Mouse (Mus musculus): Measurements from ENCODE around the gene Ubtf. TPM values are rescaled to one million over a fixed set of nuclear protein-coding genes. Genes with fewer than 3 reads are reported as not detected.

Ubtf gene
- polyA plus RNA-seq, 1 experiment from 2014 or later = 107 TPM

- Histone ChIP-seq H3K27me3 (no peaks in the 10 kb centered on the region), H3K4me1 (no peaks in the 10 kb centered on the region), H3K9ac (replicated peaks) (no peak overlapping the region), H3K4me3 (no peak overlapping the region), H3K27ac (replicated peaks) (no peak overlapping the region), H3K4me2 (replicated peaks) (no peak overlapping the region), H3K36me3 (no peaks in the 10 kb centered on the region), H3K9me3 (no peaks in the 10 kb centered on the region)
- no peak for ATAC-seq (replicated peaks)
- WGBS = 71% methylated on average over 5 of the region's 5 CpGs
Observed at GRCm38 (mm10) chr11:102327250-102327649, 7.7 kb upstream of the Ubtf start.

- 84% methylated on average over 1 of the region's 1 CpGs for WGBS
Observed at GRCm38 (mm10) chr11:102323516-102323915, 4.0 kb upstream of the Ubtf start.

GRCm38 (mm10) chr11:102321931-102322330 lies 2.4 kb upstream of the Ubtf start:
- H3K4me3 ChIP-seq = no peak overlapping the region
- no peaks in the 10 kb centered on the region for H3K36me3 ChIP-seq
- no peaks in the 10 kb centered on the region for H3K9me3 ChIP-seq
- H3K27ac ChIP-seq (replicated peaks) = no peak overlapping the region
- H3K27me3 ChIP-seq = no peaks in the 10 kb centered on the region
- H3K9ac ChIP-seq (replicated peaks) = no peak overlapping the region
- WGBS = 77% methylated on average over 6 of the region's 6 CpGs
- no peak for ATAC-seq (replicated peaks)
- H3K4me2 ChIP-seq (replicated peaks) = no peak overlapping the region
- peaks cover 10% of the 10 kb centered on the region for H3K4me1 ChIP-seq

More at GRCm38 (mm10) chr11:102323516-102323915, 4.0 kb upstream of the Ubtf start:
- Histone ChIP-seq H3K4me2 (replicated peaks) (no peak overlapping the region), H3K4me1 (peaks cover 10% of the 10 kb centered on the region), H3K4me3 (no peak overlapping the region), H3K36me3 (no peaks in the 10 kb centered on the region), H3K9me3 (no peaks in the 10 kb centered on the region), H3K27me3 (no peaks in the 10 kb centered on the region), H3K9ac (replicated peaks) (no peak overlapping the region), H3K27ac (replicated peaks) (no peak overlapping the region)
- no peak for ATAC-seq (replicated peaks)

DNA sequence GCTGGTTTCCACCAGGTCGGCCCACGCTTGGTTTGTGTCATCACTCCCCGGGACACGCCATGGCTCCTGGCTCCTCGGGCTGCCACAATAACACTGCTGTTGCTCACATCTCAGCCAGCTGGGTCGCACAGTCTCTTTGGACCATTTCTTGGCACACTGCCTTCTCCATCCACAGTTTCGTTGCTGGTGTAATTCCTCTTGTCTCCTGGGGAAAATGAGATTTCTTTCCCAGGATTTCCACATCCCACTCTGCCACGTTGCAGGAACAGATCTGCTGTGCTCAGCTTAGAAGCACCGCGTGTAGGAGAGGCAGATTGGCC lies 1.1 kb upstream of the Ubtf start:
- Histone ChIP-seq H3K9me3 (no peaks in the 10 kb centered on the region), H3K36me3 (no peaks in the 10 kb centered on the region), H3K4me3 (peak overlapping the region; percentile 95), H3K4me2 (replicated peaks) (peak overlapping the region; percentile 88), H3K4me1 (peaks cover 19% of the 10 kb centered on the region), H3K9ac (replicated peaks) (peak overlapping the region; percentile 99), H3K27me3 (no peaks in the 10 kb centered on the region), H3K27ac (replicated peaks) (peak overlapping the region; percentile 100)
- WGBS = 6% methylated on average over 10 of the region's 10 CpGs
- peak; percentile 27 for ATAC-seq (replicated peaks)

- H3K9ac ChIP-seq (replicated peaks) = peak overlapping the region; percentile 99
- peak overlapping the region; percentile 100 for H3K27ac ChIP-seq (replicated peaks)
Observed at GRCm38 (mm10) chr11:102319941-102320685, 571 bp upstream of the Ubtf start.

DNA sequence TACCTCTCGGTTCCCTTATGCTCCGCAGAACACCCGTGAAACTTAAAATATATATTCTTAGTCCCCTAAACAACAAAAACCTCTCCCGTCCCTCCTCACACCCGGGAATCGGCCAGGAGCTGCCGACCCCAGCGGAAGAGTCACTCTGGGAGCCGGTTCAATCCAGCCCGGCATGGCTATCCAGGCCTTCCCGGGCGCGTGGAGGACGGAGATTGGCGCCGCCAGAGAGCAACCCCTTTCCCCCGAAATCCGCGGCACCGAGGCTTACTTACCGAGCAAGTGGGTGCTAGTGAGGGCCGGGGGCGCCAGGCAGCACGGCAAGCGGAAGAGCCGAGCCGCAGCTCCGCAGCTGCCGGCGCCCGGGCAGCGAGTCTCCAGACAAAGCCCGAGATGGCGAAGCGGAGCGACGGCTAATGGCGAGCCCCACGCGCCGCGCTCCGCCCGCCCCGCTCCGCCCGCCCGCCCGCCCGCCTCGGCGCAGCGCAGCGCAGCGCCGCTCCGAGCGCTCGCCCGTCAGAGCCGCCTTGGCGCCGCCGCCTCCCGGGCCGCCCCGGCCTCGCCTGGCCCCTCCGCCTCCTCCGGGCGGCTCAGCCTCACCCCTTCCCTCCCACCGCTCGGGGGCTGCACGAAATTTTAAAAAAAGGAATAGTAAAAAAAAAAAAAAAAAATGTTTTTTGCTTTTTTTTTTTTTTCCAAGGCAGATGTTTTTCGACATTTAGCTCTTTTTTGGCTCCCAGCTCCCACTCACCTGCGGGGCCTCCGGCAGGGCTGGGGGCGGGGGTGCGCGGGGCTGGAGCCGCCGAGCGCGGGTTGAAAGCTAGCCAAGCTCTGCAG lies 749 bp downstream of the Ubtf start:
- H3K4me3 ChIP-seq = peak overlapping the region; percentile 95
- peaks cover 16% of the 10 kb centered on the region for H3K36me3 ChIP-seq
- H3K27ac ChIP-seq (replicated peaks) = peak overlapping the region; percentile 100
- ATAC-seq (replicated peaks) = no peak; the same call in 1 of the 2 replicates
- H3K27me3 ChIP-seq = no peaks in the 10 kb centered on the region
- WGBS = under 1% methylated on average over 73 of the region's 84 CpGs
- peaks cover 27% of the 10 kb centered on the region for H3K4me1 ChIP-seq
- no peaks in the 10 kb centered on the region for H3K9me3 ChIP-seq
- H3K4me2 ChIP-seq (replicated peaks) = peak overlapping the region; percentile 88
- peak overlapping the region; percentile 99 for H3K9ac ChIP-seq (replicated peaks)

More at GRCm38 (mm10) chr11:102319941-102320685, 571 bp upstream of the Ubtf start:
- peak overlapping the region; percentile 95 for H3K4me3 ChIP-seq
- peak; percentile 65 for ATAC-seq (replicated peaks)
- H3K27me3 ChIP-seq = no peaks in the 10 kb centered on the region
- H3K9me3 ChIP-seq = no peaks in the 10 kb centered on the region
- H3K4me1 ChIP-seq = peaks cover 24% of the 10 kb centered on the region
- peaks cover 3% of the 10 kb centered on the region; the same call in 1 of the 2 replicates for H3K36me3 ChIP-seq
- under 1% methylated on average over 38 of the region's 38 CpGs for WGBS
- H3K4me2 ChIP-seq (replicated peaks) = peak overlapping the region; percentile 88

DNA sequence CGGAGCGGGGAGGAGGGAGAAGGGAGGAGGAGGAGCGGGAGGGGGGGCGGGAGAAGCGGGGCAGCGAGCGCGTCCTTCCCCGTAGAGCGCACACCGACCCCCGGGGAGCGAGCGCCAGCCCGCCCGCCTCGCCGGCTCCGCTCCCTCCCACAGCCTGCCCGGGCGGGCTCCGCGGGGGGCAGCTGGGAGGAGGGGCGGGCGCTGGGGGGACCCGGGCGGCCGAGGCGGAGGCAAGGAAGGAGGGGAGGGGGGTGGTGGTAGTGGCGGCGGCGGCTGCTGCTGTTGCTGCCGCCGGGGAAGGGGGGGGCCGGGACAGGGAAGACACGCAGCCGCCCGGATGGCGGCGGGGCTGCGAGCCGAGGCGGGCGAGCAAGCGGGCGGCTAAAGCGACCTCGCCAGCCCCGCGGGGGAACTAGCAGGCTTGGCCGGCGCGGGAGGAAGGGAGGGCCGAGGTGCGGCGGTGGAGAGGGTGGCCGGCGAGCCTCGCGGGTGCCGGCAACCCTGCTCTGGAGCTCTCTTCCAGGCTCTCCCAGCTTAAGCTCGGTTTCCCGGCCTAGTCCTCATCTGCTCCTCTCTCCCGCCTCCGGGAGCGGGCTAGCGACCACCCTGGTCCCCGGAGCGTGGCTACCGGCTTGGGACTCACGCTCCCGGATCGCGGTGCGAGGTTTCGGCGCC lies 1.5 kb downstream of the Ubtf start:
- Histone ChIP-seq H3K4me1 (peaks cover 27% of the 10 kb centered on the region), H3K27ac (replicated peaks) (peak overlapping the region; percentile 100), H3K4me3 (peak overlapping the region; percentile 95), H3K9me3 (no peaks in the 10 kb centered on the region), H3K9ac (replicated peaks) (peak overlapping the region; percentile 99), H3K36me3 (peaks cover 23% of the 10 kb centered on the region), H3K27me3 (no peaks in the 10 kb centered on the region), H3K4me2 (replicated peaks) (peak overlapping the region; percentile 88)
- 0% methylated on average over 59 of the region's 77 CpGs for WGBS
- ATAC-seq (replicated peaks) = peak; percentile 41

- peak overlapping the region; percentile 88 for H3K4me2 ChIP-seq (replicated peaks)
Observed at GRCm38 (mm10) chr11:102317298-102317900, 2.1 kb downstream of the Ubtf start.

DNA sequence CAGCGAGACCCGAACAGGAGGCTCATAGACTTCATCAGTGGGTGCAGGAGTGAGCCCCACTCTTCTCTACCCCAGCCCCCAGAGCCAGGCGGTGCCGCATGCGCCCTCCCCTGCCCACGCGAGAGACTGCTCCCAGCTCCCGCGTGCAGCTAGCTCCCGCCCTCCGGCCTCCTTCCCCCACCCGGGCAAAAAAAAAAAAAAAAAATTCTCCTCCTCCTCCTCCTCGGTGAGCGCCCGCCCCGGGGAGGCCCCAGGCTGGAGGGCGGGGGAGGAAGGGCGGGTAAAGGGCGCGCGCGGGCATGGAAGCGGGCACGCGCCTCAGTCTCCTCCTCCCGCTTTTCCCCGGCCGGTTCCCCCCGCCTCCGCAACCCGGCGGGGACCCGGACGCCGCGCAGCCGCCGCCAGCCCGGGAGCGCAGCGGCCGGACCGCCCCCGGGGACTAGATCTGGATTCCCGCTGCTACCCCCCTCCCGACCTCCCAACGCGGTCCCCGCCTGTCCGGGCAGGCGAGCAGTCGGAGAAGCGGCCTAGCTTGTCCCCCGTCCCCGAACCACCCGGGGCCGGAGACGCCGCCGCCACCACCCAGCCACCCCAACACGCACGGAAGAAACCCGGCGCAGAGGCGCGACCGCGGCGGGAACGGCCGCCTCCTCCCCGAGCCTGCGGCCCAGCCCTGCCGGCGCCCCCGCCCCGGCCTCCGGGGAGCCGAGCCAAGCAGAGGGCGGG lies 2.8 kb downstream of the Ubtf start:
- H3K9ac ChIP-seq (replicated peaks) = peak overlapping the region; percentile 99
- peak; percentile 39 for ATAC-seq (replicated peaks)
- no peaks in the 10 kb centered on the region for H3K27me3 ChIP-seq
- H3K4me2 ChIP-seq (replicated peaks) = peak overlapping the region; percentile 88
- WGBS = 1% methylated on average over 64 of the region's 80 CpGs
- H3K4me3 ChIP-seq = peak overlapping the region; percentile 95
- H3K36me3 ChIP-seq = peaks cover 36% of the 10 kb centered on the region
- no peaks in the 10 kb centered on the region for H3K9me3 ChIP-seq
- H3K27ac ChIP-seq (replicated peaks) = peak overlapping the region; percentile 100
- H3K4me1 ChIP-seq = peaks cover 27% of the 10 kb centered on the region

More at GRCm38 (mm10) chr11:102317298-102317900, 2.1 kb downstream of the Ubtf start:
- Histone ChIP-seq H3K27me3 (no peaks in the 10 kb centered on the region), H3K4me3 (peak overlapping the region; percentile 95), H3K36me3 (peaks cover 30% of the 10 kb centered on the region), H3K27ac (replicated peaks) (peak overlapping the region; percentile 100), H3K9ac (replicated peaks) (peak overlapping the region; percentile 99), H3K4me1 (peaks cover 27% of the 10 kb centered on the region), H3K9me3 (no peaks in the 10 kb centered on the region)
- WGBS = under 1% methylated on average over 85 of the region's 87 CpGs
- peak; percentile 15 for ATAC-seq (replicated peaks)

DNA sequence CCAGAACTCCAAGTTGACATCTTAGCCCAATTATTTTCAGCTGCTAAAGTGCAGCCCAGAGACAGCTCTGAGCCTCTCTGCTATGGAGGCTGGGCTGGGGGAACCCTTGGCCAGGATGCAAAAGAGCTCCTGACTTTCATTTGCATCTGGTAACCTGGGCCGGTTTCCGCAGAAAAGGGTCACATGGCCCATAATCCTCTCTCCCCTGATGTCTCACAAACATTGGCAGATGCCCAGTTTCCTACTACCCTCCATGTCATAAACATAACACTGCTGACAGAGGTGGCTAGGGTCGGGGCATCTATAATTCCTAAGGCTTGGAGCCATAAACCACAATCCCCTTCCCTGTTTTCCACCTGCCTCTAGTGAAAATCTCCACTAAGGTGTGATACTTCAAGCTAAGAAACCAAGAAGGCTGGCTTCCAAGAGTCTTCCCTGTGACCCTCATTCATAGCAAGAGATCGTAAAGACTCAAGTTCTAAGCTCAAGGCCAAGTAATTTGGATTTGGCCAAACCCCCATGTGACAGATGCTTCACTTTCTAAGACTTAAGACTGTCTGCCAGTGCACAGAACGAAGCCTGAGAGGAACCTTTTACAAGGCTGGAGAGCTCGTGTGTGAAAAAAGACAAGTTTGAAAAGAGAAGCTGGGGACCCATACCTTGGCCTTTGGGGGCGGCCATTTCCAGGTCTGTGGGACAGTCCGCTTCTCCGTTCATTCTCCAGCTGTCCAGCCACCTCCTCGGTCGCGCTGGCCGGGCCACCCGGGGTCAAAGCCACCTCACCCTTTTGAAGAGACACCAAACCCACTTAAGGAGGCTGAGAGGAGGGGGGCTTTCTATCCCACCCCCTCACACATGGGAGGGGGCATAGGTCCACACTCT lies 3.6 kb downstream of the Ubtf start:
- H3K9me3 ChIP-seq = no peaks in the 10 kb centered on the region
- H3K27ac ChIP-seq (replicated peaks) = peak overlapping the region; percentile 100
- H3K36me3 ChIP-seq = peaks cover 38% of the 10 kb centered on the region
- no peaks in the 10 kb centered on the region for H3K27me3 ChIP-seq
- peaks cover 24% of the 10 kb centered on the region for H3K4me1 ChIP-seq
- H3K4me2 ChIP-seq (replicated peaks) = peak overlapping the region; percentile 88
- 7% methylated on average over 14 of the region's 14 CpGs for WGBS
- H3K4me3 ChIP-seq = peak overlapping the region; percentile 95
- H3K9ac ChIP-seq (replicated peaks) = peak overlapping the region; percentile 99
- no peak for ATAC-seq (replicated peaks)

All from forebrain, embryonic 15.5 days (tissue).